8 mouse cellular contexts compared by ENCODE assay signal in the genomic region with DNA sequence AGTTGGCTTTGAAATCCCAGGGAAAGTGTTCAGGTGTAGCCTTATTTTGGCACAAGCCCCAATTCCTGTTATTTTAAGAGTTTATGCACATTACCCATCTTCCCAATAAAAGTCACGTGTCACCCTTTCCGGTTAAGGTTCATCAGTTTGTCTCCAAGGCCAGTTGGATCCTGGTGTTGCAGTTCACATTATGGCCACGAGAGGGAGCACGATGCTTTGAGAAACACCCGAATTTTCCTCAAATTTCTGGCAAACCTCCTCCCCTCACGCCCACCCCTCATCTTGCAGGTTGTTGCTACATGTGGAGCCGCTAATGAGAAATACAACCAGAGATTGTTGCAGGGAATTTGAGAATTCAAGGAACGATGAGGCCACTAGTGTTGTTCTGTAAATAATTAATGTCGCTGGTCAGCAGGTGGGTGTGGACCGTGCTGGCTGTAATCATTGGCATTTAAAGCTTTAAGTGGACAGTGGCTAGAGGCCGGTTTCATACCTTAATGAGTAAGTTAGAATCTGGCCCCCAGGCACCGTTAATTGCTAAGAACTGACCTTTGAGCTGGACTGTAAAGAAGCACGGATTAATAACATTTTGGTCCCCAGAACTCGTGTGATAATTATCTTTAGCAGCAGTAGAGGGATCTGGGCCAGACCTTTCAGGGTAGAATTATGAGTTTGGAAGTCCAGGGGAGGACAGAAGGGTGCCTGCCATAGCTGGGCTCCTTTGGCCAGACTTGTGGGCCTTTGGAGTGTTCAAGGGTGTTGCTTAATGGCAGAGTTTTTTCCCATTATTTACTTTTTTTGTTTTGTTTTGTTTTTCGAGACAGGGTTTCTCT. TPM values are rescaled to one million over a fixed set of nuclear protein-coding genes. Genes with fewer than 3 reads are reported as not detected.
DNase-seq lines count a peak whose midpoint lies in the region; ATAC-seq and TF ChIP-seq lines count a peak whose summit lies in the region.

No protein-coding gene starts in this region.

- no peaks in the 10 kb centered on the region for H3K27me3 ChIP-seq in forebrain, embryonic 11.5 days (ENCODE audit: control insufficient read depth, insufficient read depth, low read length)
- H3K27me3 ChIP-seq in heart, postnatal 0 days (ENCODE audit: control insufficient read depth, insufficient read depth, low read length): 0 out of 2 replicates have a peak, but pooled peaks cover 5% of the 10 kb centered on the region
- H3K27me3 ChIP-seq in liver, embryonic 16.5 days (ENCODE audit: control insufficient read depth, insufficient read depth, low read depth, low read length): no peaks in the 10 kb centered on the region
- H3K27me3 ChIP-seq in neural tube, embryonic 15.5 days (replicated peaks): peaks cover 17% of the 10 kb centered on the region; the same call in 1 of the 2 replicates

- DNase-seq in CD8-positive naive resting alpha-beta T cell, adult 2 months (ENCODE audit: low read depth in 2 of 2, low spot score in 2 of 2): peak; percentile 46 to 48
- peak; percentile 87 for DNase-seq in brain, embryonic 14.5 days (ENCODE audit: low read depth)
- DNase-seq in forebrain, embryonic 11.5 days (ENCODE audit: low spot score): peak; percentile 89
- DNase-seq in heart, postnatal 0 days (ENCODE audit: low spot score): peak; percentile 40
- peak; percentile 87 to 88 for DNase-seq in kidney, postnatal 4 days
- peak; percentile 37 to 69 for DNase-seq in thymus, postnatal 10 days (ENCODE audit: low spot score in 2 of 2)

- ATAC-seq in forebrain, embryonic 11.5 days (replicated peaks; ENCODE audit: low FRiP score): 0 out of 2 replicates have a peak, but pooled peaks have one; percentile 10
- ATAC-seq in heart, postnatal 0 days (ENCODE audit: insufficient read depth, low read depth): no peak
- 0 out of 2 replicates have a peak, but pooled peaks have one; percentile 32 for ATAC-seq in liver, embryonic 16.5 days (ENCODE audit: low read depth)
- no peak for ATAC-seq in neural tube, embryonic 15.5 days (ENCODE audit: low FRiP score)

- no peaks in the 10 kb centered on the region for H3K9me3 ChIP-seq in forebrain, embryonic 11.5 days (ENCODE audit: control insufficient read depth, low read length)
- 0 out of 2 replicates have a peak, but pooled peaks cover 8% of the 10 kb centered on the region for H3K9me3 ChIP-seq in heart, postnatal 0 days (replicated peaks; ENCODE audit: control insufficient read depth, low read length)
- H3K9me3 ChIP-seq in liver, embryonic 16.5 days (replicated peaks; ENCODE audit: control insufficient read depth, low read length): no peaks in the 10 kb centered on the region
- H3K9me3 ChIP-seq in neural tube, embryonic 15.5 days (replicated peaks): no peaks in the 10 kb centered on the region

- TF ChIP-seq EP300 in heart, postnatal 0 days (IDR thresholded peaks at IDR 0.05; ENCODE audit: low read depth): no peak

- TF ChIP-seq POLR2A in brain, embryonic 14.5 days (IDR thresholded peaks at IDR 0.05; ENCODE audit: borderline replicate concordance, extremely low read depth, insufficient read depth, insufficient read length, poor library complexity, severe bottlenecking): no peak

- TF ChIP-seq CTCF in brain, embryonic 14.5 days (IDR thresholded peaks at IDR 0.05; ENCODE audit: borderline replicate concordance, extremely low read depth, insufficient read depth, insufficient read length): peak; percentile 93
- peak; percentile 75 for TF ChIP-seq CTCF in heart, postnatal 0 days (IDR thresholded peaks at IDR 0.05; ENCODE audit: low read depth)

- no peak overlapping the region for H3K9ac ChIP-seq in forebrain, embryonic 11.5 days (ENCODE audit: low read length)
- H3K9ac ChIP-seq in heart, postnatal 0 days (replicated peaks; ENCODE audit: low read depth, low read length): no peak overlapping the region
- H3K9ac ChIP-seq in liver, embryonic 16.5 days (ENCODE audit: low read depth, low read length): no peak overlapping the region
- H3K9ac ChIP-seq in neural tube, embryonic 15.5 days (replicated peaks): no peak overlapping the region

- no peak overlapping the region for H3K4me3 ChIP-seq in forebrain, embryonic 11.5 days (ENCODE audit: low read depth, low read length)
- peak overlapping the region; percentile 22; the same call in 1 of the 2 replicates for H3K4me3 ChIP-seq in heart, postnatal 0 days (ENCODE audit: low read depth, low read length)
- peak overlapping the region; percentile 18; the same call in 1 of the 2 replicates for H3K4me3 ChIP-seq in liver, embryonic 16.5 days (ENCODE audit: low read depth, low read length)
- peak overlapping the region; percentile 23; the same call in 1 of the 2 replicates for H3K4me3 ChIP-seq in neural tube, embryonic 15.5 days (replicated peaks)

- no peak overlapping the region for H3K27ac ChIP-seq in forebrain, embryonic 11.5 days (ENCODE audit: low read depth, low read length)
- H3K27ac ChIP-seq in heart, postnatal 0 days (ENCODE audit: low read depth): no peak overlapping the region
- H3K27ac ChIP-seq in liver, embryonic 16.5 days (ENCODE audit: low read length): no peak overlapping the region
- H3K27ac ChIP-seq in neural tube, embryonic 15.5 days (replicated peaks): no peak overlapping the region

- 19% methylated on average over 15 of the region's 15 CpGs for WGBS in forebrain, embryonic 11.5 days
- WGBS in heart, postnatal 0 days: 18% methylated on average over 15 of the region's 15 CpGs
- WGBS in liver, embryonic 16.5 days (ENCODE audit: insufficient replicate concordance): 16% methylated on average over 15 of the region's 15 CpGs
- 13% methylated on average over 15 of the region's 15 CpGs for WGBS in neural tube, embryonic 15.5 days

- H3K4me1 ChIP-seq in forebrain, embryonic 11.5 days (replicated peaks; ENCODE audit: control insufficient read depth, insufficient read depth, low read length): peaks cover 3% of the 10 kb centered on the region; the same call in 1 of the 2 replicates
- no peaks in the 10 kb centered on the region for H3K4me1 ChIP-seq in heart, postnatal 0 days (ENCODE audit: control insufficient read depth, insufficient read depth)
- no peaks in the 10 kb centered on the region for H3K4me1 ChIP-seq in liver, embryonic 16.5 days (ENCODE audit: control insufficient read depth, low read depth, low read length)
- peaks cover 9% of the 10 kb centered on the region; the same call in 1 of the 2 replicates for H3K4me1 ChIP-seq in neural tube, embryonic 15.5 days

- peak overlapping the region; percentile 27; the same call in 1 of the 2 replicates for H3K4me2 ChIP-seq in forebrain, embryonic 11.5 days (ENCODE audit: low read depth, low read length, severe bottlenecking)
- peak overlapping the region; percentile 54 for H3K4me2 ChIP-seq in heart, postnatal 0 days (ENCODE audit: low read depth, low read length)
- H3K4me2 ChIP-seq in liver, embryonic 16.5 days (ENCODE audit: low read depth, low read length): peak overlapping the region; percentile 32; the same call in 1 of the 2 replicates
- peak overlapping the region; percentile 56 for H3K4me2 ChIP-seq in neural tube, embryonic 15.5 days

- no peaks in the 10 kb centered on the region for H3K36me3 ChIP-seq in forebrain, embryonic 11.5 days (ENCODE audit: control insufficient read depth, insufficient read depth, low read length)
- no peaks in the 10 kb centered on the region for H3K36me3 ChIP-seq in heart, postnatal 0 days (replicated peaks; ENCODE audit: control insufficient read depth, insufficient read depth, low read length)
- H3K36me3 ChIP-seq in liver, embryonic 16.5 days (ENCODE audit: control insufficient read depth, insufficient read depth): no peaks in the 10 kb centered on the region
- no peaks in the 10 kb centered on the region for H3K36me3 ChIP-seq in neural tube, embryonic 15.5 days

RNA-seq across cellular contexts. Expression of gene Ppp4r2, which starts 49.2 kb away (rescaled TPM):
- 40.4 and 47.7 TPM in 2 replicates for polyA plus RNA-seq in brain, embryonic 14.5 days (2012; rRNA removed)
- 37.6 and 40.3 TPM in 2 replicates for polyA plus RNA-seq in forebrain, embryonic 11.5 days (2014; fragmentation: Nextera tagmentation; extraction: Ambion mirVana)
- 17.6 and 27.8 TPM in 2 replicates for total RNA-seq in heart, postnatal 0 days (2014; rRNA removed; ENCODE audit: low replicate concordance)
- polyA plus RNA-seq in heart, postnatal 0 days (2015; fragmentation: Nextera tagmentation; extraction: Ambion mirVana): 9.5 and 11.2 TPM in 2 replicates
- polyA plus RNA-seq in liver, embryonic 16.5 days (2015; fragmentation: Nextera tagmentation; extraction: Ambion mirVana): 4.6 and 5.3 TPM in 2 replicates
- polyA plus RNA-seq in neural tube, embryonic 15.5 days (2015; fragmentation: Nextera tagmentation; extraction: Ambion mirVana): 13.3 and 14.8 TPM in 2 replicates

Comparison
In these comparisons a context has a peak if more than half of its experiments do, and no peak if none do; other contexts are left out.
1. ATAC-seq: peak in forebrain, embryonic 11.5 days (single experiment) and liver, embryonic 16.5 days (single experiment); none in heart, postnatal 0 days (single experiment) and neural tube, embryonic 15.5 days (single experiment).
2. Peak in every context shown above with its lines, with median percentiles within 50 percentile points of each other: DNase-seq and H3K4me2 ChIP-seq.